Mouse (Mus musculus) midbrain, embryonic 13.5 days (tissue): Measurements from ENCODE around the gene Top1. TPM values are rescaled to one million over a fixed set of nuclear protein-coding genes. Genes with fewer than 3 reads are reported as not detected.

Experiments used
- ATAC-seq: fragments of 200-750 bp; cut with Nextera tagmentation; 2 replicates; pipeline ENCODE4 v1.8.0; 2017; ENCODE audit warnings: mild to moderate bottlenecking, moderate TSS enrichment, moderate library complexity
- H3K27ac ChIP-seq: fragments of 300-500 bp; sonication (generic); 2 replicates; pipeline ENCODE4 v1.5.1; 2015; ENCODE audit warnings: inconsistent platforms, mild to moderate bottlenecking, moderate library complexity
- H3K27me3 ChIP-seq: fragments of 300-500 bp; sonication (generic); 2 replicates; pipeline ENCODE4 v1.6.1; 2015; ENCODE audit warnings: mild to moderate bottlenecking, inconsistent platforms
- H3K36me3 ChIP-seq: fragments of 300-500 bp; sonication (generic); 2 replicates; pipeline ENCODE4 v1.6.1; 2015; ENCODE audit warnings: mild to moderate bottlenecking, inconsistent platforms
- H3K4me1 ChIP-seq: fragments of 300-500 bp; sonication (generic); replicated peaks from 2 replicates; pipeline ENCODE4 v1.6.1; 2015; ENCODE audit warnings: inconsistent platforms
- H3K4me2 ChIP-seq: fragments of 300-500 bp; sonication (generic); replicated peaks from 2 replicates; pipeline ENCODE4 v1.6.1; 2015; ENCODE audit warnings: moderate library complexity, mild to moderate bottlenecking, inconsistent platforms
- H3K4me3 ChIP-seq: fragments of 300-500 bp; sonication (generic); replicated peaks from 2 replicates; pipeline ENCODE4 v1.5.1; 2015; ENCODE audit warnings: mild to moderate bottlenecking, inconsistent platforms
- H3K9ac ChIP-seq: fragments of 300-500 bp; sonication (generic); replicated peaks from 2 replicates; pipeline ENCODE4 v1.6.1; 2015; ENCODE audit warnings: mild to moderate bottlenecking, inconsistent platforms
- H3K9me3 ChIP-seq: fragments of 300-500 bp; sonication (generic); 2 replicates; pipeline ENCODE4 v1.6.1; 2016; ENCODE audit warnings: mild to moderate bottlenecking, inconsistent platforms
- WGBS: fragments of 180-500 bp; shearing (Covaris S2); methylation state at CpG from one replicate; pipeline ENCODE4 v1.1.7; 2015; 5-methylcytosine and 5-hydroxymethylcytosine counted together
- polyA plus RNA-seq: library from polyadenylated mRNA; unstranded; fragments of >200 nt; fragmentation: Nextera tagmentation; extraction: Ambion mirVana; gene quantifications from 2 replicates; pipeline ENCODE4 v1.2.1, GENCODE M21; 2015

Gene Top1
- polyA plus RNA-seq, 1 experiment from 2014 or later = 115 TPM

- peaks cover 39% of the 10 kb centered on the region for H3K4me1 ChIP-seq
These were observed 83.7 kb downstream of the Top1 start for GRCm38 (mm10) chr2:160729436-160729835.

GRCm38 (mm10) chr2:160729851-160730796 lies 84.4 kb downstream of the Top1 start:
- H3K27ac ChIP-seq = peak overlapping the region; percentile 99
- peak overlapping the region; percentile 100 for H3K9ac ChIP-seq
- H3K4me2 ChIP-seq = peak overlapping the region; percentile 98
- H3K9me3 ChIP-seq = no peaks in the 10 kb centered on the region
- ATAC-seq = no peak
- H3K4me3 ChIP-seq = peak overlapping the region; percentile 92
- peaks cover 23% of the 10 kb centered on the region for H3K36me3 ChIP-seq
- H3K27me3 ChIP-seq = no peaks in the 10 kb centered on the region
- peaks cover 46% of the 10 kb centered on the region for H3K4me1 ChIP-seq
- WGBS = 31% methylated on average over 17 of the region's 17 CpGs

More at GRCm38 (mm10) chr2:160729436-160729835, 83.7 kb downstream of the Top1 start:
- no peak overlapping the region for H3K9ac ChIP-seq
- no peaks in the 10 kb centered on the region for H3K27me3 ChIP-seq
- no peaks in the 10 kb centered on the region for H3K9me3 ChIP-seq
- ATAC-seq = no peak
- peaks cover 21% of the 10 kb centered on the region for H3K36me3 ChIP-seq
- H3K4me3 ChIP-seq = no peak overlapping the region
- H3K27ac ChIP-seq = no peak overlapping the region
- WGBS = 89% methylated on average over 2 of the region's 2 CpGs
- H3K4me2 ChIP-seq = no peak overlapping the region

DNA sequence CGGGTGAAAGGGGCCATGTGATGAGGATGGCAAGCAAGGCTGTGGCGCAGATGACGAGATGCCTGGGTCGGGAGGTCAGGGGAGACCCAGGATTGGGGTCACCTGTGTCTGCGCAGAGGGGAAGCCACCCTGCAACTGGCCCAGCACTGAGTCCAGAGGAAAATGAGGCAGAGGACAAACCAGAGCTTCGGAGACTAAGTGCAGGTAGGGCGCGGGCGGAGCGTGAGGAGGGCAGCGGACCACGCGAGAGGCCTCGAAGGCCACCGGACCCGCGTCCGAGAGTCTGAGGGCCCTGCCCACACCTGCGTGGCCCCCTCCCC lies 85.1 kb downstream of the Top1 start:
- peak overlapping the region; percentile 99 for H3K27ac ChIP-seq
- no peaks in the 10 kb centered on the region for H3K9me3 ChIP-seq
- peak overlapping the region; percentile 92 for H3K4me3 ChIP-seq
- peaks cover 52% of the 10 kb centered on the region for H3K4me1 ChIP-seq
- peak overlapping the region; percentile 98 for H3K4me2 ChIP-seq
- peaks cover 23% of the 10 kb centered on the region for H3K36me3 ChIP-seq
- peak overlapping the region; percentile 100 for H3K9ac ChIP-seq
- H3K27me3 ChIP-seq = no peaks in the 10 kb centered on the region
- no peak; the same call in 1 of the 2 replicates for ATAC-seq
- WGBS = 4% methylated on average over 19 of the region's 19 CpGs

GRCm38 (mm10) chr2:160731117-160731838 lies 85.6 kb downstream of the Top1 start, which contains the start of gene Plcg1:
TSS of gene Plcg1 (plus strand) at chr2:160731300.
- under 1% methylated on average over 71 of the region's 99 CpGs for WGBS

DNA sequence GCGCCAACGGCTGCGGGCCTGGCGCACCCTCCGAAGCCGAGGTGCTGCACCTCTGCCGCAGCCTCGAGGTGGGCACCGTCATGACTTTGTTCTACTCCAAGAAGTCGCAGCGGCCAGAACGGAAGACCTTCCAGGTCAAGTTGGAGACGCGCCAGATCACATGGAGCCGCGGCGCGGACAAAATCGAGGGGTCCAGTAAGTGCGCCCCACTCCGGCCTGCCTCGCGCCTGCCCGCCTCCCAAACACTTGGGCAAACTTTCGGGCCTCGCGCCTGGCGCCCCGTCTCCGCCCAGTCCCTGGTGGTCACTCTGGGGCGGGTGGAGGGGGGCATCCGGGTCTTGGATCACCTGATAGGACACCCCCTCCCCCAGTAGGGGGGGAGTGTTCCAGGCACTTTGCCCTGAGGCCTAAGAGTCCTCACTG lies 86.2 kb downstream of the Top1 start:
- Histone ChIP-seq H3K27me3 (no peaks in the 10 kb centered on the region), H3K27ac (peak overlapping the region; percentile 99), H3K4me1 (peaks cover 55% of the 10 kb centered on the region), H3K9me3 (no peaks in the 10 kb centered on the region), H3K4me3 (peak overlapping the region; percentile 92), H3K4me2 (peak overlapping the region; percentile 98), H3K9ac (peak overlapping the region; percentile 100), H3K36me3 (peaks cover 28% of the 10 kb centered on the region)
- 0% methylated on average over 32 of the region's 32 CpGs for WGBS
- ATAC-seq = peak; percentile 19; the same call in 1 of the 2 replicates

More at GRCm38 (mm10) chr2:160731117-160731838, 85.6 kb downstream of the Top1 start, which contains the start of gene Plcg1:
- H3K4me3 ChIP-seq = peak within 1 kb of the TSS; percentile 92
- no peaks in the 10 kb centered on the region for H3K9me3 ChIP-seq
- H3K27me3 ChIP-seq = no peaks in the 10 kb centered on the region
- ATAC-seq = peak; percentile 94
- H3K4me2 ChIP-seq = peak within 1 kb of the TSS; percentile 98
- H3K36me3 ChIP-seq = peaks cover 26% of the 10 kb centered on the region
- H3K9ac ChIP-seq = peak within 1 kb of the TSS; percentile 100
- H3K27ac ChIP-seq = peak within 1 kb of the TSS; percentile 99
- peaks cover 55% of the 10 kb centered on the region for H3K4me1 ChIP-seq

GRCm38 (mm10) chr2:160732420-160732995 lies 86.8 kb downstream of the Top1 start:
- Histone ChIP-seq H3K9ac (peak overlapping the region; percentile 100), H3K9me3 (no peaks in the 10 kb centered on the region), H3K27ac (no peak overlapping the region), H3K4me1 (peaks cover 58% of the 10 kb centered on the region), H3K4me3 (peak overlapping the region; percentile 92), H3K27me3 (no peaks in the 10 kb centered on the region), H3K36me3 (peaks cover 34% of the 10 kb centered on the region), H3K4me2 (peak overlapping the region; percentile 98)
- 44% methylated on average over 9 of the region's 9 CpGs for whole genome bisulfite sequencing
- no peak for ATAC-seq

DNA sequence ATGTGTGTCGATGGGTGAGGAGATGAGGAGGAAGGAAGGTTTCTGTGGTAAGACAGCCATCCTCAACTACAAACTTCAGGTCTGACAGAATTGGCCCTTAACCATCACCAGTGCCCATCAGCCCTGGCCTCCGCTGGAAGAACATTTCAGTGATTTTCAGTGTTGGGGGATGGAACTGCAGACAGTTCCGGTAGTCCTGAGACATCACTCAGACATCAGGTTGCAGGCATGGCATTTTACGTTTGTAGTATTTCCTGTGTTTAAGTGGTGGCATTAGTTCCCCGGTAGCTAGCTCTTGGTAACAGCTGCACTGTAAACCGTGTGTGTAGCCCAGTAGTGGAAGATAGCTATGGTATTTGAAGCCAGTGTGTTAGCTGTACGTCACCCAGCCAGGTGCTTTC lies 87.4 kb downstream of the Top1 start:
- Histone ChIP-seq H3K4me1 (peaks cover 63% of the 10 kb centered on the region), H3K27ac (no peak overlapping the region), H3K9ac (peak overlapping the region; percentile 100), H3K4me2 (peak overlapping the region; percentile 98), H3K9me3 (no peaks in the 10 kb centered on the region), H3K4me3 (peak overlapping the region; percentile 92), H3K36me3 (peaks cover 40% of the 10 kb centered on the region), H3K27me3 (no peaks in the 10 kb centered on the region)
- ATAC-seq = no peak
- WGBS = 78% methylated on average over 7 of the region's 7 CpGs

GRCm38 (mm10) chr2:160734331-160734730 lies 88.6 kb downstream of the Top1 start:
- Histone ChIP-seq H3K9me3 (no peaks in the 10 kb centered on the region), H3K4me2 (peak overlapping the region; percentile 98), H3K4me3 (0 out of 2 replicates have a peak overlapping the region, but pooled peaks have one; percentile 92), H3K27me3 (no peaks in the 10 kb centered on the region), H3K4me1 (peaks cover 75% of the 10 kb centered on the region), H3K27ac (no peak overlapping the region), H3K36me3 (peaks cover 52% of the 10 kb centered on the region), H3K9ac (peak overlapping the region; percentile 100; the same call in 1 of the 2 replicates)
- ATAC-seq = no peak
- 89% methylated on average over 3 of the region's 3 CpGs for WGBS

DNA sequence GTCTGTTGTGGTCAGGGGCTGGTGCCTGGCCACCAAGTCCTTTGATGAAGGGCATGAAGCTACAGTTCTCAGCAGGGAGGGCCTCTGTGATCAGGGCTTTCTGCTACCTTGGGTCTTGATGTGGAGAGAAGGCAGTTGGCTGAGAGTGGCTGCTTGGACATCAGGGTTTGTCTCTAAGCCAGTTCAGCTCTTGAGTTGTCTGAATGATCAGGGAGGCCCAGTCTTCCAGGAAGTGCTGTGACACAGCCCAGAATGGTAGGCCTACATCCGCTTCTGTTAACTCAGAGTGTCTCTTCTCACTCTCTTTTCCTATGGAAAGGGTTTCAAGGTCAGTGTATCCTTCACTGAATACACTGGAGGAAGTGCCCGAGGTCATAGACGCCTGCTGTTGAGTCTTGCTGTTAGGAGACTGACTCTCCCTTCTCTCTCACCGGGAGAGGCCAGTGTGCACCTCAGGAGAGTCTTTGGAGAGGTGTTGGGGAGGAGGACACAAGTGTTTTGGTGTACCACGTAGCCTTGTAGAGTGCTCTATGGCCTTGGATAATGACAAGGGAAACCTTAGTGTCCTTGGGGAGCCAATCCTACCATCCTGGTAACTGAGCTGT lies 90.1 kb downstream of the Top1 start:
- ATAC-seq = no peak
- Histone ChIP-seq H3K27me3 (no peaks in the 10 kb centered on the region), H3K36me3 (peaks cover 59% of the 10 kb centered on the region), H3K27ac (no peak overlapping the region), H3K9ac (no peak overlapping the region), H3K4me1 (peaks cover 80% of the 10 kb centered on the region), H3K9me3 (no peaks in the 10 kb centered on the region), H3K4me2 (no peak overlapping the region), H3K4me3 (no peak overlapping the region)
- WGBS = 93% methylated on average over 5 of the region's 5 CpGs

DNA sequence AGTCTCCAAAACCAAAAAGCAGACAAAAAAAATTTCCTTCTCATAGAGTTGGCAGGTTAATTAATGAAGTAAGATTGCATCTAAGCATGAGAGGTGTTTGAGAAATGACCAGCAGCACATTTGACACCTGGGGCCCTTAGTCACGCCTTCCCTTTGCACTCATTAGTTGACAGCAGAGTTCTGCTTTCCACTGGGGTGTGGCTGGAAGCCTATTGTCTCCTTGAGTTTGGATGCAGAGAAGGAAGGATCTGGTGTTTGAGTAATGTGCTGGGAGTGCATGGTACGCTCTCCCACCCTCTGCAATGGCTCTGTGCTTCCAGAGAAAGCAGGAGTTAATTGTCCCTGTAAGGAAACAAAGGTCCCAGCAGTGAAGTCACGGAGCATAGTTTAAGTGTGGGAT lies 90.8 kb downstream of the Top1 start:
- H3K36me3 ChIP-seq = peaks cover 60% of the 10 kb centered on the region
- no peaks in the 10 kb centered on the region for H3K9me3 ChIP-seq
- H3K4me1 ChIP-seq = peaks cover 86% of the 10 kb centered on the region
- no peak overlapping the region for H3K9ac ChIP-seq
- H3K4me2 ChIP-seq = no peak overlapping the region
- no peak for ATAC-seq
- 93% methylated on average over 3 of the region's 3 CpGs for WGBS
- H3K27ac ChIP-seq = no peak overlapping the region
- no peak overlapping the region for H3K4me3 ChIP-seq
- H3K27me3 ChIP-seq = no peaks in the 10 kb centered on the region

GRCm38 (mm10) chr2:160738354-160738753 lies 92.7 kb downstream of the Top1 start:
- no peak for ATAC-seq
- Histone ChIP-seq H3K4me3 (no peak overlapping the region), H3K4me2 (no peak overlapping the region), H3K36me3 (peaks cover 67% of the 10 kb centered on the region), H3K9me3 (no peaks in the 10 kb centered on the region), H3K27me3 (no peaks in the 10 kb centered on the region), H3K4me1 (peaks cover 87% of the 10 kb centered on the region), H3K27ac (0 out of 2 replicates have a peak overlapping the region, but pooled peaks have one; percentile 25), H3K9ac (no peak overlapping the region)
- WGBS = 80% methylated on average over 5 of the region's 5 CpGs
